17 mouse cellular contexts compared by ENCODE assay signal in the genomic region with DNA sequence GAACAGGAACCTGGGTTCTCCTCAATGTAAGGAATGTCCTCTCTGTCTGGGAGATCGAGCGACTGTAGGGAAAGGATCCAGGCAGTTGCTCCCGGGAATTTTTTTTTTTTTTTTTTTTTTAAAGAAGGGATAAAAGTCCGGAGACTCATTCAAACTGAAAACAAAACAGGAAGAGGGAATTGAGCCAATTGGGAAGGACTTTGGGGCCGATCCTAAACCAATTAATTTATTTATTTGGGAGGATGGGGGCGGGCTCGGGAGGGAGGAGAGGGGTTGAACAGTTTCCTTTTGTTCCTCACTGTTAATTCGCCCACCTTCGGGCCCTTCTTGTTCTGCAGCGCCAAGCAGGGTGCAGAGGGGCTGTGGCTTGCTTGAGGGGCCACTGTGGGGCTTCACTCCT.
"Had no signal": no experiment of that assay in that cellular context is flagged by ENCODE, and none has a peak within 500 bp of the region (broad histone marks: within the 10 kb centered on the region; RNA-seq: fewer than 3 reads in every experiment).

No protein-coding gene starts in this region.

- H3K36me3 ChIP-seq: liver, embryonic 13.5 days; lung, embryonic 15.5 days; midbrain, embryonic 15.5 days had no signal

- H3K9me3 ChIP-seq: limb, embryonic 12.5 days; liver, embryonic 13.5 days; lung, embryonic 15.5 days; megakaryocyte, embryonic 14.5 days; midbrain, embryonic 15.5 days; neural tube, embryonic 13.5 days had no signal

- H3K27ac ChIP-seq: limb, embryonic 12.5 days; liver, embryonic 13.5 days; lung, embryonic 15.5 days; macrophage; midbrain, embryonic 15.5 days; neural tube, embryonic 13.5 days had no signal

- H3K4me3 ChIP-seq: limb, embryonic 12.5 days; liver, embryonic 13.5 days; lung, embryonic 15.5 days; megakaryocyte, embryonic 14.5 days; midbrain, embryonic 15.5 days; neural tube, embryonic 13.5 days had no signal

- ATAC-seq: liver, postnatal 0 days; midbrain, embryonic 15.5 days had no signal

- DNase-seq: kidney, postnatal 10 days; liver; liver, embryonic 13.5 days; liver, postnatal 0 days; lung, postnatal 14 days; retina, postnatal 1 day; right cerebral cortex, postnatal 4 days; spleen, adult 18-20 months; thymus, adult 18-20 months; thymus, postnatal 14 days had no signal

- H3K9ac ChIP-seq: limb, embryonic 12.5 days; liver, embryonic 13.5 days; liver, postnatal 0 days; lung, embryonic 15.5 days; midbrain, embryonic 15.5 days; neural tube, embryonic 13.5 days had no signal

- H3K27me3 ChIP-seq: limb, embryonic 12.5 days; liver, embryonic 13.5 days; lung, embryonic 15.5 days; megakaryocyte, embryonic 14.5 days; midbrain, embryonic 15.5 days; neural tube, embryonic 13.5 days had no signal

- H3K4me2 ChIP-seq: limb, embryonic 12.5 days; liver, embryonic 13.5 days; lung, embryonic 15.5 days; midbrain, embryonic 11.5 days; midbrain, embryonic 15.5 days; neural tube, embryonic 13.5 days had no signal

- H3K4me1 ChIP-seq: limb, embryonic 12.5 days; liver, embryonic 13.5 days; lung, embryonic 15.5 days; midbrain, embryonic 15.5 days; neural tube, embryonic 13.5 days had no signal
